Mouse (Mus musculus): ENCODE data around the gene Ankrd44. TPM values are rescaled to one million over a fixed set of nuclear protein-coding genes. Genes with fewer than 3 reads are reported as not detected.

Gene Ankrd44
- total RNA-seq, 2 experiments from 2014 or later = 12.1 to 12.8 TPM

GRCm38 (mm10) chr1:54679556-54679955 lies 246.6 kb downstream of the Ankrd44 start:
- no peak for DNase-seq (ENCODE audit: low spot score)
- intact Hi-C loops (cut with DNase I) = no loop called here

GRCm38 (mm10) chr1:54678037-54678436 lies 248.2 kb downstream of the Ankrd44 start:
- intact Hi-C loops (cut with DNase I) = no loop called here
- DNase-seq (ENCODE audit: low spot score) = no peak

- no peak for DNase-seq (ENCODE audit: low spot score)
- intact Hi-C loops (cut with DNase I) = no loop called here
Observed at GRCm38 (mm10) chr1:54675478-54675877, 250.7 kb downstream of the Ankrd44 start.

DNA sequence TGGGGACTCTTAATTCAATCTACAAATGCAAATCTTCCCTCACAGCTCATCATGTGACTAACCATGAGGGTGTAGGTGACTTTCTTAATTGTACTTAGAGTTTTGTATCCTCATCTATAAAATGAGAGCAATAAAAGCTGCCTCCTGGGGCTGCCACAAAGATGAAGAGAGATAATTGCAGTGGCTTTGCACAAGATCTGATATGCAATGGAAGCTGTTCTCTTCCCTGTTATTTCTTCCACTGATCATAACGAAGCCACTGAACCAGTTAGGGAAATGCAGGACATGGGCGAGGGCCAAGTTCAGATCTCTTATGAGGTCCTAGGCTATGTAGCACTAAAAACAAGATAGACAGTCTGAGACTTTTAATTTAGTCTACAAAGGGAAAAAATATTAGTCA lies 258.2 kb downstream of the Ankrd44 start:
- no peak for DNase-seq (ENCODE audit: low spot score)

DNA sequence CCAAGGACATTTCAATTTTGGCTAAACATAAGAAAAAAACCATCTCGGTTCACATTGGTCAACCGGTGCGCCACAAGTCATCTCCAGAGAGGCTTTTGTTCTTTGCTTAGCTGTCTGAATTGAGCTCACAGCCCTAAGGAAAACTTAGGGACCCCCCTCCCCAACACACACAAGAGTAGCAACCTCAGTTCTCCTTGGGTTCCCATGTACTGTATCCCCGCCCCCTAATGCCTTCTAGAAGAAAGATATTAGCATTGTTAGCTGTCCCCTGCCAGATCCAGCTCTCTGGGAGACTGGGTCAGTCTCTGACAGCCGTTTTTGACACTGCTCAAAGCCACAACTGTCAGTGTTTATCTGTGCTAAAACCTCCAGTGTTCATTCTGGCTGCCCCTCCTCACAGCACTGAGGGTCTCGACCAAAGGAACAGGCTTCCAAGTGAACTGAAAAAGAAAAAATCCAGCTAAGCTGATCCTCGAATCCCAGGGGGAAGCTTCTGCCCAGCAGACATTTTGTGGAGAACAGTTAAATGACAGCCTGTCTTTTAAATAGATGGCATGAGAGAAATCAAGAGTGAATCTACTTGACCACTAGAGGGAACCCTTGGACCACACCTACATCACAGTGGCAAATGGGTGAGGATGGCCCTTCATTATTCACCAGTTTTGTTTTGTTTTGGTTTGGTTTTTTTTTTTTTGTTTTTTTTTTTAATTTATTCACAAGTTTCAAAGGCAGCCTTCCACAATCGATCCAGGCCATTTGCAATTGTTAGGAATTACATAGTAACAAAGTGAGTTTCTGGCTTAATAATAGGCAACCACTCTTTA lies 260.4 kb downstream of the Ankrd44 start:
- DNase-seq (ENCODE audit: low spot score) = no peak
- intact Hi-C loops (cut with DNase I) = loop anchor here (1.0 to 5.0 kb wide), 5 partner anchors 41 to 313 kb away; partner anchors contain the start of gene Ankrd44

More for the DNA sequence above, 258.2 kb downstream of the Ankrd44 start:
- intact Hi-C loops (cut with DNase I) = loop anchor here (2.0 to 5.0 kb wide), 5 partner anchors 39 to 311 kb away; partner anchors contain the start of gene Ankrd44

GRCm38 (mm10) chr1:54665095-54665494 lies 261.1 kb downstream of the Ankrd44 start:
- intact Hi-C loops (cut with DNase I) = loop anchor here (5.0 kb wide), 1 partner anchor 82 kb away; no protein-coding TSS in a partner anchor
- no peak for DNase-seq (ENCODE audit: low spot score)

GRCm38 (mm10) chr1:54660674-54661073 lies 265.5 kb downstream of the Ankrd44 start:
- intact Hi-C loops (cut with DNase I) = no loop called here

DNA sequence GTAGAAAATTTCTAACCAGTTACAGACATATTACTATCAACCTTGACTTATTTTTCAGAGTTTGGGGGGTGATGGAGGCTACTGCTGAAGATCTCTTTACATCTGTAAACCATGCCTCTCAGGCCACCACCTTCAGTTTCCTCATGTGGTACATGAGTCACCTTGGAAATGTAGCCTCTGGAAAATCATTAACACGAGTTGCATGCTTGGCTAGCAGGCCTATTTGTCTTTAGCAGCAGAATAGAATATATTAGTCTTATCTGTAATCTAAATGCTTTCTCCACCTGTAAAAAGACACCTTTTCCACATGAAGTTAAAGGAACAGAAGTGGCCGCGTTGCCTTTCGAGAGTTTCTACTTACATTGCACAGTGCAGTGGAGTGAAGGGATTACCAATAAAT lies 267.6 kb downstream of the Ankrd44 start:
- no peak for DNase-seq (ENCODE audit: low spot score)
- intact Hi-C loops (cut with DNase I) = no loop called here

More at GRCm38 (mm10) chr1:54660674-54661073, 265.5 kb downstream of the Ankrd44 start:
- DNase-seq (ENCODE audit: low spot score) = no peak

- DNase-seq (ENCODE audit: low spot score) = no peak
- intact Hi-C loops (cut with DNase I) = no loop called here
Observed at GRCm38 (mm10) chr1:54648237-54648636, 277.9 kb downstream of the Ankrd44 start.

DNA sequence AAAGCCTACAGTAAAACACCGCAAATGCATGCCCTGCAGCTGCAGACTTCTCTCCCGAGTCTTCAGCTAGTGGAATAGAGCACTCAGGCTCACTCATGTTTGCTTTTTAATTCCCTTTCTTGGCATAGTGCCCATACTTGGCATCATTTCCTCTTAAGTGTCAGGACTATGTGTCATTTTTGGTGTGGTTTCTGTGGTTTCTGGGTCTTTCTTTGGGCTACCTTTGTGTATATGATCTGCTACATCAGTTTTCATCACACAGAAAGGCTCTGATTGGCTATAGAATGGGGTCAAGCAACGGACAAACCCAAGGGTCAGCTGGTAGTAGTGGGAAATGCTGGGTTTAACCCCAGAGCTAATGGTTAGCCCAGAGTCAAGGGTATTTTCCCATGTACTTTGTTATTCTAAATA lies 278.8 kb downstream of the Ankrd44 start:
- intact Hi-C loops (cut with DNase I) = no loop called here
- no peak for DNase-seq (ENCODE audit: low spot score)

DNA sequence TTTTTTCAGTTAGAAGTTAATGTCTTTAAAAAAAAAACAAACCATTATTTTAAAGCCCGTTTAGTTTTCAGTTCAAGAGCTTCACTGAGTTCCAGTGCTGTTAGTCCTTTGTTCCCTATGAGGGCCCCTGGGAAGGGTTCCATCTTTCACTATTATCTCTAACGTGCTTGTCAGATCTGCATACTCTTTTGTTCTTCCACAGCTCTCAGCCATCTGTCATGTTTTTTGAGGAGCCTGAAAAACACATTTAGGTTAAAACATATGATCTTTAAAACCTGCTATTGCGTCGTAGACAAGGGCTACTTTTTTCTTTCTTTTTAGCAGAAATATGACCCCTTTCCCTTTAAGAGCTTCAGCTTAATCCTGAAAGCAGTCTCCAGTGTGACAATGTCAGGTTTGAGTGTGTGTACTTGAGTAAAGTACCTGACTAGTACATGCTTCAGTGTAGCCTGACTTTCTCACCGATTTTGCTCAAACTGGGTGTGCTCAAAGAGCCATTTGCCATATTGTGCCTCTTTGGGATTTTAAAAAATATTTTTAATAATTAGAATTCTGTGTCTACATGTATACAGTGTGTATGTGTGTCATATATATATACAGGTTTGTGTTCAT lies 285.9 kb downstream of the Ankrd44 start:
- intact Hi-C loops (cut with DNase I) = no loop called here
- DNase-seq (ENCODE audit: low spot score) = no peak

GRCm38 (mm10) chr1:54639506-54640078 lies 286.6 kb downstream of the Ankrd44 start:
- intact Hi-C loops (cut with DNase I) = no loop called here

DNA sequence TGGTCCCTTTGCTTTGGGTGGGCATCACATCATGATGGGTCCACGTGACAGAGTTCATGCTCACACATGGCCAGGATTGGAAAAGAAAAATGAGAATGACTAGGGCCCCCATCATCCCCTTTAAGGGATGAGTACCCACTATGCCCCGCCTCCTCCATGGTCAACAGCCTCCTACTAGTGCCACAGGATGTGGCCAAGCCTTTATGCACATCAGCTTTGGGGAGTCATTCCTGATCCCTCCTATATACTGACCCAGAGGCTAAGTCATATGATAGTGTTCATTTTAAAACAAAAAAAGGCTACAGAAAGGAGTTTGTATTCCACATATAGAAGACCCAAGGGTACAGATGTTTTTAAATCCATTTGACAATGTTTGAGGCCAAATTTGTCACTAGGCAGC lies 287.1 kb downstream of the Ankrd44 start:
- no peak for DNase-seq (ENCODE audit: low spot score)
- intact Hi-C loops (cut with DNase I) = no loop called here

More at GRCm38 (mm10) chr1:54639506-54640078, 286.6 kb downstream of the Ankrd44 start:
- no peak for DNase-seq (ENCODE audit: low spot score)

DNA sequence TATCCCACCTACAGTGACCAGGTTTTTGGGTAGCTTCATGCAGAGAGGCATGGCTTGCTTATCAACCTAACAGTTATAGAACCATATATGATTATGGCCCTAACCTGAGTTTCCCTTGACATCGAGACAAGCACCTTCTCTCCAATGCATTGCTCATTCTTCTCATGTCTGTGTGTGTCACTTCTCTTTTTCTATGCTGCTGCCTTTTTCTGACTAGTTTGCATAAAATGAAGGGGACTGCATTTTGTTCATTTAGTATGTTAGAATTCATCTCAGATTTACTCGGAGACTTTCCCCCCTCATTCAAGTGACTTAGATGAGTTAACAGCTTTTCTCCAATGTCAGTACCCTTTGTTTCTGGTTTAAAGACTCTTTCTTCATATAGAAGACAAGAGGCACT lies 288.8 kb downstream of the Ankrd44 start:
- intact Hi-C loops (cut with DNase I) = no loop called here
- no peak for DNase-seq (ENCODE audit: low spot score)

- DNase-seq (ENCODE audit: low spot score) = no peak
- intact Hi-C loops (cut with DNase I) = no loop called here
Observed at GRCm38 (mm10) chr1:54629106-54629505, 297.1 kb downstream of the Ankrd44 start.

GRCm38 (mm10) chr1:54614963-54615362 lies 311.2 kb downstream of the Ankrd44 start:
- intact Hi-C loops (cut with DNase I) = no loop called here
- no peak for DNase-seq (ENCODE audit: low spot score)

- intact Hi-C loops (cut with DNase I) = no loop called here
- no peak for DNase-seq (ENCODE audit: low spot score)
Observed at GRCm38 (mm10) chr1:54612344-54612743, 313.8 kb downstream of the Ankrd44 start.

GRCm38 (mm10) chr1:54611891-54612290 lies 314.3 kb downstream of the Ankrd44 start:
- no peak for DNase-seq (ENCODE audit: low spot score)
- intact Hi-C loops (cut with DNase I) = no loop called here

- DNase-seq (ENCODE audit: low spot score) = no peak
- intact Hi-C loops (cut with DNase I) = no loop called here
Observed at GRCm38 (mm10) chr1:54606936-54607335, 319.3 kb downstream of the Ankrd44 start.

- intact Hi-C loops (cut with DNase I) = no loop called here
- no peak for DNase-seq (ENCODE audit: low spot score)
Observed at GRCm38 (mm10) chr1:54601692-54602091, 324.5 kb downstream of the Ankrd44 start.

DNA sequence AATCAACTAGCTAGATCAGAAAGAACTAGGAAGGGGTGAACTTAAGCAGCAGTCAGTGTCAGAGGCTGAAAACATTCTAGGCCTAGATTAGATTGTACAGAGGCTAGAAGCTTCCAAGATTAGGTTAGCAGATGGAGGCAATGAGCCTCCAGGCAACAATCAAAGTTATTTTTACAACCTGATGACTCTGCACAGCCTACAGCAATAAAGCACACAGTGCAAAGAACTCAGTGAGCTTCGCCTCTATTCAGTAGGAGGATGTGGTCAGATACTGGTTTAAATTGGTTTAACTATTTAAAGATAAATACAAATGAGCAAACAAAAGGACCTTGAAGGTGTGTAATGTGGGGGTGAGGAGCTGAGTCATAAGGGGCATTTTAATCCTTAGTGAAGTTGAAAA lies 325.9 kb downstream of the Ankrd44 start:
- DNase-seq (ENCODE audit: low spot score) = no peak
- intact Hi-C loops (cut with DNase I) = no loop called here
